Mouse (Mus musculus): ENCODE data around the gene Uap1. TPM values are rescaled to one million over a fixed set of nuclear protein-coding genes. Genes with fewer than 3 reads are reported as not detected.

Gene Uap1
- polyA plus RNA-seq, 2 experiments from 2014 or later, result 12.9 to 18.1 TPM

DNA sequence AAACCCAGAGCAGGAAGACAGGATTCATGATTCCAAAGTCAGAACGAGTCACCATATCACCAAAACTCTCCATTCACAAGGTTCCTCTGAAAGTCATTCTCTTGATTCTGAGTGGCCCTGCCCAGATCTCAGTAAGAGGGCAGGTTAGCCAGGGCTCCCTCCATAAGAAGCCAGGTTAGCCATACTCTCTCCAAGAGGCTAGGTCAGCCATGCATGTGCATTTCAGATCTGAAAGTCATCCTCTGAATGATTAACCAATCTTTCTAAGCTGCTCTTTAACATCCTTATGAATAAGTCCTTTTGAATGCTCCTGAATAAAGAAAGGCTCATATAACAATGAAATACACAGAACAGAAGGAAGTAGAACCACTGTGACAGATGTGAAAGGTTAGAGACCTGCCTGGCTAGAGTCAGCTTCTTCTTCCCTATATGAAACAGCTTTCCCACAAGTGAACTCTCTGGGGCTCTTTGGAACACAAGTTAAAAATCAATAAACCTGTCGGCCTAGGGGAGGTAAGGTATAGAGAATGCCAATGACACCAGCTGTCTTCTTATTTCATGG is 10.6 kb downstream of the Uap1 start:
- no peak for ATAC-seq

DNA sequence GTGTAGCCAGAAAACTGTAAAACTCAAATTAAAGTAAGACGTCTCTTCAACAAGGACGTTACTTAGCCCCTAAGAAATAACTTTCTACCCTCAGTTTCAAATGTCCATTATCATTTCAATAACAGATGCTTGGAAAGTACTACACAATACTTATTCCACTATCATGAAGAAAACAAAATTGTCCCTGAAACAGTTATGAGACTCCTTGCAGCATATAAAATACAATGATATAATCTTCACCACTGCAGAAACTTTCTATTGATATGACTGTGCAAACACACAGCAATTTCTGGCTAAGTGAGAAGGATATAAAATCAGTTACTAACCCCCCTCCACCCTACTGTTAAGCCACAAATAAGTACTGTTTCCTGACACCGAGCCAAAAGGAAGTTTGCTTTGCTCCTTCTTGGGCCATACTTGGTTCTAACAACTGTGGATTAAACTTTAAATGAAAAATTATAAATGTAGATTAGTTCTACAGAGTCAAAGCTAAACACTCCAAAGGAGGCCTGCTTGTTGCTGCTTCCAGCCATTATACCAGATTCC is 11.3 kb downstream of the Uap1 start:
- ATAC-seq, result no peak

DNA sequence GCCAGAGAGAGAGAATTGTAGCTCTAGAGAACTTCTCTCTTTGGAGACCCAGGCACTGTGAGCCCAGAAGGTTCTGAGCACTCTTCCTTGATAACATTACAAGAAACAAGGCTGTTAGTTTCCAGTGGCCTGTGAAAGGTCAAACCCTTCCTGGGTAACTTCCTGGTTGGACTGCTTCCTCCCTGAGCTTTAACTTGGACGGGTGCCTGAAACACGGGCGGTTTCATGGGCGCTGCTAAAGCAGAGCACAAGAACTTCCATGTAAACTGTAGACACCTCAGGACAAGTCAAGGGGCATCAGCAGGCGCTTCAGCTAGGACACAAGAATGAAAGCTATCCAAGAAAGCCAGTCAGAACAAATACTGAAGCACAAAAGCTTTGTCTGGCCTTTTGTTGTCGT is 12.9 kb downstream of the Uap1 start:
- no peak for ATAC-seq

DNA sequence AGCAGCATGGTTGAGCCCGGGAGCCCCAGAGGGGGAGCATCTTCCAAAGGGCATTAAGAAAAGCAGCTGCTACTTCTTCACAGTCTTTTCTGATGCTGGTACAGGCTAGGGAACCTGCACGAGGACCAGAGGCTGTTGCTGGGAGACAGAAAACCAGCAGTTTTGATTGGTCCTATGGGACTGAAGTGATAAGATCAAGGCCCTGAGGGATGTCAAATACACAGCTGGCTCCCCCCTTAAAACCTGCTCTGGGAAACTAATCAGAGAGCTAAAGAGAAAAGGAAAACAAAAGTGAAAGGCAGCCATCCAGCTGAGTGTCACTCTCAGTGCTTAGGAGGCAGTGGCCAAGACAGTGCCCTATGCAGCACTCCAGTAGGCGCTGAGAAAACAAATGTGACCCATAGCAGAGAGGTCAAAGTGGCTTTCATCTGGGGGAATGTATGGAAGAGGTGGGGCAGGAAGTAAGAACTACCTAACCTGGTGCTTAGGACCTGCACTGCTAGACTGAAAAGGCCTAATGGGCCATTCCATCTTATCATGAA is 14.3 kb downstream of the Uap1 start:
- peak; percentile 56 for ATAC-seq

DNA sequence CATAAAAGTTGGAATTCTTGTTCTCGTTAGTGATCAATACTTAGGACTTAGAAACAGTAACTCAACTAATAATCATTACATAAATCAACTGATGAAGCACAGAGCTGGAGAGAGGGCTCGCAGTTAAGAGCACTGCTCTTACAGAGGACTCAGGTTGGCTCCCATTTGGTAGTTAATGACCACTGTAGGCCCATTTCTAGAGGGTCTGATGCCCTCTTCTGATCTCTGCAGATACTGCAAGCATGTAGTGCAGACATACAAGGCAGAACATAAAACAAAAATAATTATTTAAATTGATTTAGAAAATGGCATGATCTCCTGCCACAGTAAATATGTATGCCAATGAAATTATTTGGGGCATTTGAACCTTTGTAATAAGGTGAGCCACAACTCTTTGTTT is 15.1 kb downstream of the Uap1 start:
- no peak for ATAC-seq

DNA sequence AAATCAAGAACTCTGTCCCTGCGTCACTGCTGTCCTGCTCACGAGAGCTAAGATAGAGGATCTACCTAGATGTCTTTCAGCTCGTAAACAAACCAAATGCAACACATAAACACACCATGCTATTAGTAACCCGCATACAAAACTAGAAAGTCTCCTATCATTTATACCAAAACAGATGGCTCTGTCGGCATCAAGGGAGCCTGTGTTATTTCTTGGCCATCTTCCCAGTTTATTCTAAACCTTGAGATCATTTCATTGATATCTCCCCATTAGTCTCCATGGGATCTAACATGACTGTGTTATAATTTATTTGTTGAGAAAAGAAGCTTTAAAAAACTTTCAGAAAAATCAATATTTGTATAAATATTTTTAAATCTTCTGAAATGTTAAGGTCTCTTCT is 19.0 kb downstream of the Uap1 start:
- no peak for ATAC-seq

DNA sequence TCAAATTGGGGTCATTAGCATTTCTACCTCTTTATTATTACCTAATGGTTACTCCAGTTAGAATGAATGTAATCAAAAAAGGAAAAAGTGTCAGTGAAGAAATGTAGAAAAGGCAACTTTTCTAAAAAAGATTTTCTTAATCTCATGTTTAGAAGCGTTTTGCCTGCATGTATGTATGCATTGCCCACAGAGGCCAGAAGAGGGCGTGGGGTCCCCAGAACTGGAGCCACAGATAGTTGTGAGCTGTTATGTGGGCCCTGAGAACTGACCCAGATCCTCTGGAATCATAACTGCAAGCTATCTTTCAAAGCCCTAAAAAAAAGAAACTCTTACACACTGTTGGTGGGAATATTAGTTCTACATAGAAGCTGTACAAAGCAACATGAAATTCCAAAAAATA is 19.5 kb downstream of the Uap1 start:
- ATAC-seq, result no peak

DNA sequence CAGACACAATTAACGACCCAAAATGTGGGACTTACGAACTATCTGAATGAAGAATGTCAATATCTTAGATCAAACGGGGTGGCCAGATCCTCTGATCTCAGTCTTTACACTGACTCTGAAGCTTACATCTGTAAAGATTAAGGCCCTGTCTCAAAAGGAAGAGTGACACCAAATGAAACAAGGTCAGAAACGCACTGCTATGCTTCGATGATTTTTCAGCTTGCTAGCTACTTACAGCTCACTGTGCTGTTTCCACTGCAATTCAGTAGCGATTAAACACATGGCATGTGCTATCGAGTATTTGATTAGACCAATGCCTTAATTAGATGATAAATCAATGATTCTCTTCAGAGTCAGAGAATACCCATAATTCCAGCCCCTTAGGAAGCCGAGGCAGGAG is 20.8 kb downstream of the Uap1 start:
- no peak for ATAC-seq

DNA sequence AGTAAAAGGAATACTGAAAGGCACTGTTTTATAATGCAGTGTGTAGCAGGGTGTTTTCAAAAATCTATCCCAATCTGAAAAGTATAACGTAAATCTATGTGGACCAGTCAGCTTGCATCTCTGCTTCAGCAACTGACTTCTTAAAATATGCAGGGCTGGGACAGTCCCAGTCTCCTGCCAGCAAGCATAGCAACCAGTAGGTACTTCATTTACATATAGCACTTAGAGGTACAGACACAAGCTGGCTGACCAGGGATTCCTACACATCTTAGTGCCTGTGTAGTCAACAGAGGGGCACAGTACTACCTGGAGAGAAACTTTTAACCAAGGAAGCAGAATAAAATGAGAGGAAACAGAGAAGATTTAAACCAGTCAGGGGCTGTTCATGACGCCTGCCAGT is 22.2 kb downstream of the Uap1 start:
- ATAC-seq, result peak; percentile 93

DNA sequence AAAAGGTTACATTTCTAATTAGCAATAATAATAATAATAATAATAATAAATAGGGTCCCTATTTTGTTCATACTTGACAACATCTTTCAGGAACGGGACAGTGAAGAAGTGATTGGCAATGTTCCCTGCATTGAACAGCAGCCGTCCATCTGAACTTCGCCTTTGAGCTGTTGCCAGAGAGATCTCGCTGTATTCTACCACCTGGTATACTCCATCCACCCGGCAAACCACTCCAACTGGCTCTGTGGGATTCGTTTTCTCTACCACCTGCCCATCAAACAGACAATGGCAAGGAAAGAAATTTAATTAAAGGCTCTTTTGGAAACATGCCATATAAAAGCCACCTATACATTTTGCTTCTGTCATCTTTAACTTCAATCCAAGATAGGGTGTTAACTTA is 23.9 kb downstream of the Uap1 start:
- no peak for ATAC-seq

DNA sequence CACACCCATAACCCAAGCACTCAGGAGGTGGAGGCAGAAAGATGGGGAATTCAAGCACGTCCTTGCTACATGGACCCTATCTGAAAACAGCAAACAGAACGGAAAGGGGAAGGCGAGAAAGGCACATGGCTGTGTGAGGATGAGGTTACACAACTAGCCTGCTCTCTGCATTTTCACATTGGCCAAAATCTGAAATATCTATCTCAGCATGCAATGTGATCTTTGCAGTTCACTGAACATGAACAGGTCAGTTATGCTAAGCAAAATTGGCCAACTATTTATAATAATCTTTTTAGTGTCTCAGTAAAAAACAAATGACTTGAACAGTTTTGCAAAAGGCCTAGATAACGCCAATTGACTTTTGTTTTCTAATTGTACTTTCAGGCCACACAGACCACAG is 25.0 kb downstream of the Uap1 start:
- ATAC-seq, result no peak

DNA sequence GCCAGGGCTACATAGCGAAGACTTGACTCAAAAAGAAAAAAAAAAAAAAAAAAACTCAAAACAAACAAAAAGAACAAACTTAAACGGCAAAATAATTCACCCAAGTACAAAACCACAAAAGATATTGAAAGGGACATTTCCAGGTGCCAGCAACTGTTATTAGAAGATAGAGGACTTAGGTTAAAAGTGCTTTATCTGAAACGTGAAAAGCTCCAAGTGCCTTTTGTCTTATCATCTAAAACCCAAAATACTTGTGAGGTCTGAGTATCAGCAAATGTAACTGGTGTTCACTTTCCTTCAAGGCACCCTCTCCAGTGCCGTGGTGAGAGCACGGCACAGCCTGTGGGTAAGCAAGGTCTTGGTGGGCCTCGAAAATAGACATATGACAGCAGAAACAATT is 26.2 kb downstream of the Uap1 start:
- no peak for ATAC-seq

DNA sequence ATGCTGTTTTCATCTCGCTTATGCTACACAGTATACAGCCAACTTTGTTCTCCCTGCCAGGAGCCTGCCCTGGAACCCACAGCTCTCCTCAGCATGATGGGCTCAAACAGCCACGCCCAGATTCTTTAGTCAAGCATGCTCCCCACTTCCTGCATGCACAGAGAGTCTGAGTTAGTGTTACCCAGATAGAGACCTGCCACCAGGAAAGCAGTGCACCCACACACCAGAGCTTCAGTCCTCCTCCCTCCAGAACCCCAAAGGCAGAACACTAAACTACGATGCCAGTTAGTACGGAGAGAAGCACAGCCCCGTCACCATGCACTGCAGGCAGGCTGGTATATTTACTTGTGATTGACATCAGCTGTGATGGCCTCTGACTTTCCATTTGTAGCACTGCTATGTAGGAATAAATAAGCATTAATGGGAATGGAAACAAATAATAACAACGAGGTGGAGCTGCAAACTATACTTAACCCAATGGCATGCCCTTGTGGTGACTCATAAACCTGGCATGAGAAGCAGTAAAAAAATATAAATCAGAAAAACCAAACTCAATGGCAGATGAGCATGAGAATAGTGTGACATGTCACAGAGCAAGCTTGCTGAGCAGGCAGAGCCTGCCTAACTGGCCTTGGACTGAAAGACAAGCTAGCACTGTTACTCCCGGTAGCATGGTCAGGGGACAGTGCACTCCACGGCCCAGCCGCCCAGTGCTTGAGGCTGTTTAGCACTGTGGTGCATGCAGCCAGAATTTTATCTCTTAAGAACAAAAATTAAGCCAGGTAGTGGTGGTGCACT is 26.9 kb downstream of the Uap1 start:
- peak; percentile 83 for ATAC-seq

DNA sequence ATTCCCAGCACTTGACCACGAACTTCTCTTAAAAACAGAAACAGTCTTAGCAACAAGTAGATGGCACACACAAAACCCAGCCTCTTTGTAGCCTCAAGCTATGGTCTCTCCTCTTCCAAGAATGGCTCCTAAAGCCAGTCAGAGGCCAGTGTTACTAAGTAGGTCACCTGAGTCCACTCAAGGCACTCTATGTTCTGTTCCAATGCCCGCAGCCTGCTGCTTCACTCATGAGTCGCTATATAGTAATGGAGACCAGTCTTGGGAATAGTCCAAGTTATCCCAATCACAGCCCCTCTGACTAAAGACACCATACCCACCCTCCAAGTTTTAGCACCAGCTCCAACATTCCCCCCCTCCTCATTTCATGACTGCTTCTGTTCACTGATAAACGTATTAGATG is 29.2 kb downstream of the Uap1 start:
- no peak for ATAC-seq

DNA sequence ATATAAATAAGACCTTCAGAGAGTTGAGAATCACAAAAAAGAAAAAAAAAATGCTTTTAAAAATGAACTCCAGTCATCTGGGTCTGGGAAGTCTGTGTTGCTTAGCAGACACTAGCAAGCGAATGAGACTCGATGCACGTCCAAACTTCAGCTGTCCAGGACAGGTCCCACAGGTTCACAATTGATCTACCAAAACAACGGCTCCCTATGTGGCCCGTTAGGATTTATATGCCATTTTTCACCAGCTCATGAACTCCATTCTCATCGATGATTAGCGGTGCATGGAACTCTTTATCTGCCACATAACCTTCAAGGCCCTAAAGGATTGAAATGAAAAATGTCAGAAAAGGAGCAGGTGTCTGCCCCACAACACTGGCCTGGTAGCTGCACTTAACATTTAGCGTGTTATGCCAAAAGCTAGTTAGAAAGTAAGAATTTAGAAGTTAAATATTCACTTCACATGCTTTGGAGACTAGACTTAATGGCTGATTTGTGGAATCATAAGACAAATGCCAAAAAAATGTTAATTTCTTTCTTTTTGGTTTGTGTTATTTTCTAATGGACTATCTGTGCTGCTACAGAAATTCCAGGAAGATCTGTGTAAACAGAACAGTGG is 32.4 kb downstream of the Uap1 start:
- no peak for ATAC-seq

DNA sequence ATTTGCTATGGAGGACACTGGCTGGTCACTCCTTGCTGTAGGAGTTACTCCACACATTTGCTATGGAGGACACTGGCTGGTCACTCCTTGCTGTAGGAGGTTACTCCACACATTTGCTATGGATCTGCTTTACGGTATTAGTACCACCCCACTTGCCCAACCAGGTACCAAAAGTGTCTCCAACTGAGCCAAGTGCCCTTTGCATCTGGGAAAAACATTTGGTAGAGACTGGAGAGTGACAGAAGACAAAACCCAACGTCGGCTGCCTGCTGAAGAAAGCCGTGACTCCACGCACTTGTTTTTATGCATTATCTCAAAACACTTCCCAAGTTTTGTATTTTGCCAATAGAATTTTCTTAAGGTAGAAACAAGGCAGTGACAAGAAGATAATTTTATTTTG is 33.1 kb downstream of the Uap1 start:
- ATAC-seq, result no peak

DNA sequence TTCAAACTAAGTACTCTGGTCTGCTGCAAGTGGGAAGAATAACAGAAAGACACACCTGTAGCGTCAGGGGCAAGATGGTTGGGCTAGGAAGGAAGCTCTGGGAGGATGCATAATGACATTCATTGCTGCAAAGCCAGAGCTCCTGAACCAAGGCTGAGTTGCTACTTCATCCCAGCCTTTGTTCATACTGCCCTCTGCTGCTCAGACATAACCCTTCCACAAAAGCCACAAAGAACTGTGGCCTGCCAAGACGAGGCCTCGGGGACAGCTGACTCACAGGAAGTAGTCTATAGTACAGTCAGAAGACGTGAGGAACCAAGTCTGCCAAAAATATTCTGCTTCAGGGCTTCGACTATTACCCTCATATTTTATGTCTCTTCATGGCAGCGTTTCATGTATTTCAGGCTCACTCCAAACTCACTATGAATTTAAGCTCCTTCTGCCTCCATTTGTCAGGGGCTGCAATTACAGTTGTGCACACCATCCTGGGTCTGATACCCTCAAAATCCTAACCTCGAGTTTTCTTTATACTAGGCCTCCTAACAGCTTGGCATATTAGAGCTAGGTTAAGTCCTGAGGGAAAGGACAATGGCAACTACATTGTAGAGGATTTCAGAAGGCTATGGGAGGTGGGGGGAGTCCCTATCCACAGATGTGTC is 38.3 kb downstream of the Uap1 start:
- peak; percentile 100 for ATAC-seq

DNA sequence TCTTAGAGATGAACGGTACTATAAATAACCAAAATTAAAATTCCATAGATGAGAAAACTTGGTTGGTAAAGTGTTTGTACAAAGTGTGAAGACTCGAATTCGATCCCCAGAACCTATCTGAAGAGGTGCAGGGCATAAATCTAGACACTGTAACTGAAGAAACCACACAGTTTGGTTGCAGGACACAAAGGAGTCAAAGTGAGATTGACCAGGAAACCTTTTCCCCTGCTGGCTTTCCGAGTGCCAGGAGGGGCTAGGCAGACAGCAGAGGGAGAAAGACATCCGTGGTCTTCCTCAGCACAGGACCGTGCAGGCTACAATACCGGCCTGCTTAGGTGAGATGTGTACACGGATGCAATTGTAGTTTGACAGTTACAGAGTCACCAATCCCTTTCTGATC is 40.5 kb downstream of the Uap1 start:
- no peak for ATAC-seq

DNA sequence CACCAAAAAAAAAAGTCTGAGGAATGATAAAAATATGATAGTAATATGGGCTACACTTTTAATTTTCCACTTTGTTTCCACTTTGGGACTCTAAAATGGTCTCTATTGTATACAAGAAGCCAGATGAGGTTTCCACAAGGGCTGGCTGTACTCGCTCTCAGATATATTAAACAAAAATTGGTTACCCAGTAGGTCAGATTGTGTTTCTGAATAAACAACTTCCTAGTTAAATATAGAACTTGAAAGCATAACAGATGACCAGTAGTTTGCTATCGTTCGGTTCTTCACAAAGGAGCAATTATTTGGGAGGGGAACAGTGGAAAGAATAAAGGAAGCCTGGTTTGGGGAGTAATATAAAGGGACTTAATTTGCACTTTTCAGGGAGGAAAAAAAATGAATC is 43.8 kb downstream of the Uap1 start:
- ATAC-seq, result no peak

DNA sequence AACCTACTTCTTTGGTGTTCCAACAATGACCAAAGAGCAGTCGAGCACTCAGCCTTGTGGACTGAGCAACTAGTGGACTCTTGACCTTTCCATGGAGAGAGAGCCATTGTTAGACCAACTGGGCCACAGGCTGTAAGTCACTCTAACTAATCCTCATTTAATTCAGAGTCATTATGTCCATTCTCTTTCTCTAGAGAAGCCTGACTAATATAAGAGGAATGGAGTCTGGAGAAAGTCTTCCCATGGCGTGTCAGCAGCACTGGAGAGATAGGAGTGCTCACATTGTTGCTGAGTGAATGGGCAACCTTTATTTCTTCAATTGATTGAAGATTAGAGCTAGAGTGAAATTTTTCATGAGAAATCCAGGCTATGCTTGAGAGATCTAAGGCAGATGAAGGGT is 50.1 kb downstream of the Uap1 start:
- no peak for ATAC-seq

DNA sequence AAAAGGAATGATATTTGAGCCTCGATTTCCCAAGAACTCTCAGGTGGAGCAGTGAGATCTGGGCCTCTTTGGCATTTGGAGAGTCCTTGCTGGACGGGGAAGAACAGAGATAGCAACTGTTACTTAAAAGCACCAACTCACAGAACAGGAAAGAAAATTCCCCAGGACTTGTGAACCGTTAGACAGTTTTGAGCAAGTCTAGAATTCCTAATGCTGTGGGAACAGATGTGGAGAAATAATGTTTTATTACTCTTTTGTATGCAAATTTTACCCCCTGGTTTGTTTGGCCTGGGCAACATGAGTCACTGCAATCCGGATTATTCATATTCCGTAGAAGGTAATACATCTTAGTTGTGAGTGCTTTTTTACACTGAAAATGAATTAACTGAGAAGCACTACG is 61.1 kb downstream of the Uap1 start:
- no peak for ATAC-seq

DNA sequence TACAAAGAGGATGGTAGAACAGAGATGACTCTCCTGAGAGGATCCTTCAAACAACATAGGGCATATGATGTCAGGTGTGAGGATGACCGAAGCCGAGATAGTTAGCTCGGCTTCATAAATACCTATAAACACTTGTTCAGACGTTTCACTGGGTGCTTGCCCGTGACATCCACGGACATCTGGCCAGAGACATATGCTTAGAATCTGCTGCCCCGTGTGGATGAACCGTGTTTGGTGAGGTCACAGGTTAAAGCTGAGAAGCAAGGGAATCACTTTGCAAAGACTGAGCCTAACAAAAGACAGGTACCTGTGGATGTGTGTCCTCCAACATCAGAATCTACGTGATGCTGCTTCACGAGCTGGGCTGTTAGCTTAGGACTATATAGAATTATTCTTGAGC is 62.5 kb downstream of the Uap1 start:
- ATAC-seq, result no peak

DNA sequence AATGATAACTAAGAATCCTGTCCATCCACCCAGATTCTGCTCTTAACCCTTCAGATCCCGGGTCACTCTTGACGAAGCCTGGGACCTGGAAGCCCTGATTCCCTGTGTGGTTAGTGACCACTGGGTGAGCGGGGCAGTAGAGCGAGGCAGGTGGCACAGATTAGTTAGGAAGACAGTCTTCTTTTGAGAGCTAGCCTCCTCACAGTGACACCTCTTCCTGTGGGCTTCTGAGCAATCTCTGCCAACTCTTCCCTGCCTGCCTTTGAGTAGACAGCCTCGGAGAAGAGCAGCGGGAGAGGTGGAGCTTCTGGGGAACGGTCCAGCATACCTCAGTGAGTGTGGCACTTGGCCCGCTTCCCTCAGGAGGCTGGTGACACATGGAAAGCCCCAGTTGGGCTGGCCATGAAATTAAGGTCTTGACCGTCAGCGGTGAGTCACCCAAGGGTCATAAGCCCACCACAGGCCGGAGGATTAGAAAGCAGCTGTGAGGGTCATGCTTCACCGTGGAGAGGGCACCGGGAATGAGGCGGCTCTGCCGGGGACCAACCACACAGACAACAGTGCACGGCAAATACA is 63.0 kb downstream of the Uap1 start:
- no peak for ATAC-seq
